Mouse (Mus musculus): ENCODE measurements at regions not wholly inside any gene's neighbourhood (a gene's known extent, or its start where the extent isn't known, plus 50 kb on each side); places are given as distances from the start of the nearest gene placed in this dataset.

GRCm38 (mm10) chr4:134998928-134999658 lies 68.4 kb downstream of the Syf2 start:
- no peaks in the 10 kb centered on the region for H3K4me1 ChIP-seq (ENCODE audit: insufficient read depth)
- H3K4me3 ChIP-seq (ENCODE audit: low read depth, low read length), result no peak overlapping the region
- WGBS, result 20% methylated on average over 12 of the region's 12 CpGs
- H3K27me3 ChIP-seq (ENCODE audit: insufficient read depth, low read length), result no peaks in the 10 kb centered on the region
- H3K27ac ChIP-seq (ENCODE audit: low read depth, low read length), result no peak overlapping the region
- H3K36me3 ChIP-seq (ENCODE audit: insufficient read depth), result no peaks in the 10 kb centered on the region
- DNase-seq, result peak; percentile 48
- peak; percentile 45 for ATAC-seq
- H3K9me3 ChIP-seq (ENCODE audit: low read length), result no peaks in the 10 kb centered on the region
- H3K4me2 ChIP-seq (ENCODE audit: low read depth), result no peak overlapping the region
- no peak overlapping the region for H3K9ac ChIP-seq
- no peak for TF ChIP-seq CTCF (IDR thresholded peaks at IDR 0.05; ENCODE audit: low read depth)

- Histone ChIP-seq H3K4me3 (ENCODE audit: low read depth, low read length) (no peak overlapping the region), H3K36me3 (ENCODE audit: insufficient read depth) (no peaks in the 10 kb centered on the region), H3K9me3 (ENCODE audit: low read length) (no peaks in the 10 kb centered on the region), H3K4me1 (ENCODE audit: insufficient read depth) (no peaks in the 10 kb centered on the region), H3K27ac (ENCODE audit: low read depth, low read length) (no peak overlapping the region), H3K4me2 (ENCODE audit: low read depth) (no peak overlapping the region), H3K27me3 (ENCODE audit: insufficient read depth, low read length) (no peaks in the 10 kb centered on the region), H3K9ac (no peak overlapping the region)
- TF ChIP-seq CTCF (IDR thresholded peaks at IDR 0.05; ENCODE audit: low read depth), result no peak
- ATAC-seq (peak; percentile 12; the same call in 1 of the 2 replicates), DNase-seq (no peak)
- 54% methylated on average over 16 of the region's 16 CpGs for WGBS
Measured at GRCm38 (mm10) chr4:135002091-135002925, 71.6 kb downstream of the Syf2 start.

DNA sequence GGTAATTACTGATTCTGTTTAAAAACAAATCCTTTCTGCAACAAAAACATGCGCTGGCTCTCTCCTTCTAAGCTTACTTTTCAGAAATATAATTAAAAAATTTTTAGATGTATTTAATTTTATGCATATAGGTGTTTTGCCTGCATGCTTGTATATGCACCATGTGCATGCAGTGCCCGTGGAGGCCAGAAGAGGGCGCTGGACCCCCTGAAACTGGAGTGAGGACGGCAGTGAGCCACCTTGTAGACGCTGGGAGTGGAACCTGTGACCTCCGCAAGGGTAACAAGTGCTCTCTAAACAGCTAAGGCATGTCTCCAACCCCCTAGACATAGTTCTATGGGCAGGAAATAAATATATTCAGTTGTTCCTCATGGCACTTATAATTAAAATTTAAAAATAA lies 80.7 kb downstream of the Syf2 start:
- Histone ChIP-seq H3K4me2 (ENCODE audit: low read depth) (no peak overlapping the region), H3K9me3 (ENCODE audit: low read length) (no peaks in the 10 kb centered on the region), H3K27ac (ENCODE audit: low read depth, low read length) (no peak overlapping the region), H3K36me3 (ENCODE audit: insufficient read depth) (no peaks in the 10 kb centered on the region), H3K27me3 (ENCODE audit: insufficient read depth, low read length) (no peaks in the 10 kb centered on the region), H3K4me3 (ENCODE audit: low read depth, low read length) (no peak overlapping the region), H3K9ac (no peak overlapping the region), H3K4me1 (ENCODE audit: insufficient read depth) (no peaks in the 10 kb centered on the region)
- 80% methylated on average over 6 of the region's 6 CpGs for WGBS
- TF ChIP-seq CTCF (IDR thresholded peaks at IDR 0.05; ENCODE audit: low read depth), result no peak
- DNase-seq (no peak), ATAC-seq (no peak)

DNA sequence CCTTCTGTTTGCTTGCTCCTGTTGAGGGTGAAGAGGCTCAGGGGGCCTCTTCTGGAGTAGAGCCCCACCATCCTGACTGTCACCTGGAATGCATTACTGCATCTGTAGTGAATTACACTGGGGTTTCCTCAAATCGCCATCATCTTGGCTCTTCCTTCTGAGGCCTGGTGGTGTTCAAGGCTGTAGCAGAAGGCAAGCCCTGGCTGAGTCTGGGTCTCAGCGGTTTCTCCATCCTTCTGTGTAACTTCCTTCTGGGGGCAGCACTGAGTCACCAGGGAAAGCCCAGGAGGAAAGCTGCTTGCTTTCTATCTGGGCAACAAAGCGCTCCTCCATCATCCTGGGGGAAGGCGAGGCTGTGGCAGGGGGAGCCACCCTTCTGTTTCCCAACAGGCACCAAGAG lies 82.2 kb downstream of the Syf2 start:
- no peak overlapping the region for H3K4me2 ChIP-seq (ENCODE audit: low read depth)
- ATAC-seq (no peak), DNase-seq (no peak)
- TF ChIP-seq CTCF (IDR thresholded peaks at IDR 0.05; ENCODE audit: low read depth), result peak; percentile 31
- H3K4me3 ChIP-seq (ENCODE audit: low read depth, low read length), result no peak overlapping the region
- H3K27ac ChIP-seq (ENCODE audit: low read depth, low read length), result no peak overlapping the region
- H3K9ac ChIP-seq, result no peak overlapping the region
- H3K4me1 ChIP-seq (ENCODE audit: insufficient read depth), result no peaks in the 10 kb centered on the region
- H3K9me3 ChIP-seq (ENCODE audit: low read length), result no peaks in the 10 kb centered on the region
- H3K36me3 ChIP-seq (ENCODE audit: insufficient read depth), result no peaks in the 10 kb centered on the region
- WGBS, result 74% methylated on average over 4 of the region's 4 CpGs
- H3K27me3 ChIP-seq (ENCODE audit: insufficient read depth, low read length), result no peaks in the 10 kb centered on the region

GRCm38 (mm10) chr4:135013932-135014331 lies 83.2 kb downstream of the Syf2 start:
- Histone ChIP-seq H3K4me3 (ENCODE audit: low read depth, low read length) (no peak overlapping the region), H3K4me2 (ENCODE audit: low read depth) (no peak overlapping the region), H3K36me3 (ENCODE audit: insufficient read depth) (no peaks in the 10 kb centered on the region), H3K9me3 (ENCODE audit: low read length) (no peaks in the 10 kb centered on the region), H3K4me1 (ENCODE audit: insufficient read depth) (no peaks in the 10 kb centered on the region), H3K27me3 (ENCODE audit: insufficient read depth, low read length) (no peaks in the 10 kb centered on the region), H3K27ac (ENCODE audit: low read depth, low read length) (no peak overlapping the region), H3K9ac (no peak overlapping the region)
- 58% methylated on average over 2 of the region's 2 CpGs for WGBS
- peak; percentile 39; the same call in 1 of the 2 replicates for TF ChIP-seq CTCF (IDR thresholded peaks at IDR 0.05; ENCODE audit: low read depth)
- DNase-seq (no peak), ATAC-seq (no peak)

DNA sequence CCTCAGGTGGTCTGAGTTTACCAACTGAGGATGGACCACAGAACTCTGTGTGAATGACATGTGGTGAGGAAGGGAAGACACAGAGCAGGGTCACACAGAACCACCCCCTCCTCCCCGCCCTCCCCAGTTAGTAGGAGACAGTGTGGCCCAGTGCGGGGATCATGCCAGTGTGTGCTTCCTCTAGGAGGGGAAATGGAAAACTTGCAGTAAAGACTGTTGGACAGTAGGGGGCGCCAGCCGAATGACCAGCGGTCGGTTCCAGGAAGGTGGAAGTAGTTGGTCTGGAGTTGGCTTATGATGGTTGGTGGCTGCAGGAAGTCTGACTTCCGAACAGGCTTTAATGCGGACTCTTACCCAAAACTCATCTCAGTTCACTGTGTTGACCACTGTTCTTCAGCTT lies 87.3 kb downstream of the Syf2 start:
- Histone ChIP-seq H3K4me2 (ENCODE audit: low read depth) (no peak overlapping the region), H3K4me1 (ENCODE audit: insufficient read depth) (no peaks in the 10 kb centered on the region), H3K27ac (ENCODE audit: low read depth, low read length) (no peak overlapping the region), H3K36me3 (ENCODE audit: insufficient read depth) (no peaks in the 10 kb centered on the region), H3K9ac (no peak overlapping the region), H3K4me3 (ENCODE audit: low read depth, low read length) (no peak overlapping the region), H3K9me3 (ENCODE audit: low read length) (no peaks in the 10 kb centered on the region), H3K27me3 (ENCODE audit: insufficient read depth, low read length) (no peaks in the 10 kb centered on the region)
- peak; percentile 65 for TF ChIP-seq CTCF (IDR thresholded peaks at IDR 0.05; ENCODE audit: low read depth)
- DNase-seq (no peak), ATAC-seq (no peak)
- WGBS, result 31% methylated on average over 8 of the region's 8 CpGs

GRCm38 (mm10) chr4:135019120-135019519 lies 88.4 kb downstream of the Syf2 start:
- H3K27me3 ChIP-seq (ENCODE audit: insufficient read depth, low read length), result no peaks in the 10 kb centered on the region
- H3K9me3 ChIP-seq (ENCODE audit: low read length), result no peaks in the 10 kb centered on the region
- no peak overlapping the region for H3K9ac ChIP-seq
- H3K4me3 ChIP-seq (ENCODE audit: low read depth, low read length), result no peak overlapping the region
- no peak overlapping the region for H3K4me2 ChIP-seq (ENCODE audit: low read depth)
- no peaks in the 10 kb centered on the region for H3K36me3 ChIP-seq (ENCODE audit: insufficient read depth)
- no peak overlapping the region for H3K27ac ChIP-seq (ENCODE audit: low read depth, low read length)
- no peaks in the 10 kb centered on the region for H3K4me1 ChIP-seq (ENCODE audit: insufficient read depth)
- ATAC-seq, result no peak
- no peak for TF ChIP-seq CTCF (IDR thresholded peaks at IDR 0.05; ENCODE audit: low read depth)
- WGBS, result 53% methylated on average over 2 of the region's 2 CpGs
- no peak for DNase-seq
